Mouse (Mus musculus) heart, embryonic 14.5 days (tissue): ENCODE measurements around the gene Gria3. TPM values are rescaled to one million over a fixed set of nuclear protein-coding genes. Genes with fewer than 3 reads are reported as not detected.

ENCODE experiments used
- ATAC-seq: fragments of 200-750 bp; cut with Nextera tagmentation; 2 replicates; pipeline ENCODE4 v1.8.0; 2017; ENCODE audit warnings: low read depth, moderate TSS enrichment; ENCODE audit not compliant: insufficient number of reproducible peaks, insufficient read depth, low FRiP score
- H3K27ac ChIP-seq, 2 experiments: fragments of 200-500 bp in 1 of 2; fragments of 300-500 bp in 1 of 2; sonication (generic) in 1 of 2; replicated peaks in 1 of 2; 2 replicates each; pipeline ENCODE4 v1.5.1; 2012 to 2014; ENCODE audit warnings: low read depth in 2 of 2, low read length in 2 of 2, control low read depth in 1 of 2, mild to moderate bottlenecking in 1 of 2, mixed read lengths in 1 of 2; ENCODE audit not compliant: control insufficient read depth in 1 of 2, insufficient read depth in 1 of 2
- H3K27me3 ChIP-seq: fragments of 300-500 bp; sonication (generic); 2 replicates; pipeline ENCODE4 v1.6.1; 2014; ENCODE audit warnings: mild to moderate bottlenecking, low read length, control low read depth; ENCODE audit not compliant: control insufficient read depth, insufficient read depth
- H3K36me3 ChIP-seq: fragments of 300-500 bp; sonication (generic); 2 replicates; pipeline ENCODE4 v1.6.1; 2014; ENCODE audit warnings: mild to moderate bottlenecking, control low read depth, low read length, mixed read lengths; ENCODE audit not compliant: control insufficient read depth, insufficient read depth
- H3K4me1 ChIP-seq, 2 experiments: fragments of 200-500 bp in 1 of 2; fragments of 300-500 bp in 1 of 2; sonication (generic) in 1 of 2; 2 replicates each; pipeline ENCODE4 v1.6.1; 2012 to 2014; ENCODE audit warnings: low read length in 2 of 2, control low read depth in 1 of 2, mixed read lengths in 1 of 2; ENCODE audit not compliant: control insufficient read depth in 2 of 2, insufficient read depth in 2 of 2
- H3K4me2 ChIP-seq: fragments of 300-500 bp; sonication (generic); 2 replicates; pipeline ENCODE4 v1.6.1; 2014; ENCODE audit warnings: mild to moderate bottlenecking, low read length
- H3K4me3 ChIP-seq, 2 experiments: fragments of 200-500 bp in 1 of 2; fragments of 300-500 bp in 1 of 2; sonication (generic) in 1 of 2; 2 replicates each; pipeline ENCODE4 v1.5.1; 2012 to 2014; ENCODE audit warnings: low read length in 2 of 2, mild to moderate bottlenecking in 2 of 2, control low read depth in 1 of 2, low read depth in 1 of 2, moderate library complexity in 1 of 2; ENCODE audit not compliant: control insufficient read depth in 1 of 2, insufficient read depth in 1 of 2
- H3K9ac ChIP-seq: fragments of 300-500 bp; sonication (generic); 2 replicates; pipeline ENCODE4 v1.6.1; 2014; ENCODE audit warnings: mild to moderate bottlenecking, low read length
- H3K9me3 ChIP-seq: fragments of 300-500 bp; sonication (generic); 2 replicates; pipeline ENCODE4 v1.6.1; 2016; ENCODE audit warnings: low read length, control low read depth; ENCODE audit not compliant: control insufficient read depth
- WGBS: fragments of 180-500 bp; shearing (Covaris S2); extraction: QIAGEN DNeasy Blood & Tissue Kit; methylation state at CpG from one replicate; pipeline ENCODE4 v1.1.7; 2014; 5-methylcytosine and 5-hydroxymethylcytosine counted together
- polyA plus RNA-seq: library from polyadenylated mRNA; unstranded; fragments of >200 nt; fragmentation: Nextera tagmentation; extraction: Ambion mirVana; gene quantifications from 2 replicates; pipeline ENCODE4 v1.2.1, GENCODE M21; 2014

Gene Gria3
- polyA plus RNA-seq, 1 experiment from 2014 or later = 7.8 TPM

GRCm38 (mm10) chrX:41573079-41573478 lies 172.4 kb downstream of the Gria3 start:
- WGBS = 58% methylated on average over 1 of the region's 1 CpGs
- no peaks in the 10 kb centered on the region for H3K27me3 ChIP-seq

GRCm38 (mm10) chrX:41578797-41579196 lies 178.1 kb downstream of the Gria3 start:
- Histone ChIP-seq H3K9ac (no peak overlapping the region), H3K36me3 (no peaks in the 10 kb centered on the region), H3K4me1 (no peaks in the 10 kb centered on the region), H3K4me3 (no peak overlapping the region), H3K4me2 (no peak overlapping the region), H3K27ac (no peak overlapping the region), H3K9me3 (no peaks in the 10 kb centered on the region), H3K27me3 (no peaks in the 10 kb centered on the region)
- 47% methylated on average over 5 of the region's 5 CpGs for WGBS
- no peak for ATAC-seq

More at GRCm38 (mm10) chrX:41573079-41573478, 172.4 kb downstream of the Gria3 start:
- Histone ChIP-seq H3K9me3 (no peaks in the 10 kb centered on the region), H3K4me3 (no peak overlapping the region), H3K4me1 (no peaks in the 10 kb centered on the region), H3K9ac (no peak overlapping the region), H3K27ac (no peak overlapping the region), H3K36me3 (no peaks in the 10 kb centered on the region), H3K4me2 (no peak overlapping the region)
- no peak for ATAC-seq

GRCm38 (mm10) chrX:41587692-41588091 lies 187.0 kb downstream of the Gria3 start:
- Histone ChIP-seq H3K4me2 (no peak overlapping the region), H3K36me3 (no peaks in the 10 kb centered on the region), H3K9me3 (no peaks in the 10 kb centered on the region), H3K4me3 (no peak overlapping the region), H3K27ac (no peak overlapping the region), H3K9ac (no peak overlapping the region), H3K27me3 (no peaks in the 10 kb centered on the region), H3K4me1 (no peaks in the 10 kb centered on the region)
- no peak for ATAC-seq
- WGBS = 95% methylated on average over 3 of the region's 3 CpGs

- 52% methylated on average over 1 of the region's 1 CpGs for WGBS
- Histone ChIP-seq H3K36me3 (no peaks in the 10 kb centered on the region), H3K9ac (no peak overlapping the region), H3K27me3 (no peaks in the 10 kb centered on the region), H3K27ac (no peak overlapping the region), H3K4me1 (no peaks in the 10 kb centered on the region), H3K9me3 (no peaks in the 10 kb centered on the region), H3K4me3 (no peak overlapping the region), H3K4me2 (no peak overlapping the region)
- no peak for ATAC-seq
Measured at GRCm38 (mm10) chrX:41607181-41607580, 206.5 kb downstream of the Gria3 start.

GRCm38 (mm10) chrX:41614920-41615319 lies 214.3 kb downstream of the Gria3 start:
- Histone ChIP-seq H3K9me3 (no peaks in the 10 kb centered on the region), H3K27me3 (no peaks in the 10 kb centered on the region), H3K9ac (no peak overlapping the region), H3K4me2 (no peak overlapping the region), H3K27ac (no peak overlapping the region), H3K4me1 (no peaks in the 10 kb centered on the region), H3K36me3 (no peaks in the 10 kb centered on the region), H3K4me3 (no peak overlapping the region)
- WGBS = 41% methylated on average over 2 of the region's 2 CpGs
- no peak for ATAC-seq

- H3K27ac ChIP-seq = no peak overlapping the region
- WGBS = 89% methylated on average over 1 of the region's 1 CpGs
- H3K9me3 ChIP-seq = no peaks in the 10 kb centered on the region
- H3K36me3 ChIP-seq = no peaks in the 10 kb centered on the region
- no peaks in the 10 kb centered on the region for H3K4me1 ChIP-seq
- H3K9ac ChIP-seq = no peak overlapping the region
- no peak overlapping the region for H3K4me2 ChIP-seq
- H3K27me3 ChIP-seq = no peaks in the 10 kb centered on the region
- ATAC-seq = no peak
- H3K4me3 ChIP-seq = no peak overlapping the region
Measured at GRCm38 (mm10) chrX:41616928-41617327, 216.3 kb downstream of the Gria3 start.

GRCm38 (mm10) chrX:41618396-41618795 lies 217.7 kb downstream of the Gria3 start:
- no peaks in the 10 kb centered on the region for H3K9me3 ChIP-seq
- no peak overlapping the region for H3K4me2 ChIP-seq
- H3K36me3 ChIP-seq = no peaks in the 10 kb centered on the region
- H3K27me3 ChIP-seq = no peaks in the 10 kb centered on the region
- ATAC-seq = no peak
- no peak overlapping the region for H3K9ac ChIP-seq
- no peak overlapping the region for H3K4me3 ChIP-seq
- 68% methylated on average over 2 of the region's 2 CpGs for WGBS
- no peaks in the 10 kb centered on the region for H3K4me1 ChIP-seq
- no peak overlapping the region for H3K27ac ChIP-seq

GRCm38 (mm10) chrX:41633576-41633975 lies 232.9 kb downstream of the Gria3 start:
- 79% methylated on average over 4 of the region's 4 CpGs for WGBS
- no peak overlapping the region for H3K4me3 ChIP-seq

More at GRCm38 (mm10) chrX:41633576-41633975, 232.9 kb downstream of the Gria3 start:
- Histone ChIP-seq H3K9ac (no peak overlapping the region), H3K27me3 (no peaks in the 10 kb centered on the region), H3K9me3 (no peaks in the 10 kb centered on the region), H3K36me3 (no peaks in the 10 kb centered on the region), H3K4me2 (no peak overlapping the region), H3K4me1 (0 out of 4 replicates have a peak, but pooled peaks cover 0 to 2% of the 10 kb centered on the region in 2 experiments), H3K27ac (no peak overlapping the region)
- ATAC-seq = no peak
